Mouse (Mus musculus) CH12.LX (cell line): ENCODE results near the gene Pigk. TPM values are rescaled to one million over a fixed set of nuclear protein-coding genes. Genes with fewer than 3 reads are reported as not detected.

Experiments used
- DNase-seq: peaks from one replicate; pipeline ENCODE4 v3.0.0-alpha.2; 2013; ENCODE audit errors: extremely low read depth
- H3K27ac ChIP-seq: 2 replicates; pipeline ENCODE4 v1.5.1; 2012; ENCODE audit warnings: low read depth, mild to moderate bottlenecking, control low read depth, moderate library complexity; ENCODE audit not compliant: insufficient read depth
- H3K27me3 ChIP-seq: replicated peaks from 2 replicates; pipeline ENCODE3; 2012; ENCODE audit warnings: inconsistent platforms
- H3K36me3 ChIP-seq, 2 experiments: replicated peaks in 1 of 2; 2 replicates each; pipeline versions ENCODE3 to v1.6.1; 2012; ENCODE audit warnings: inconsistent platforms in 1 of 2, low read length in 1 of 2, mild to moderate bottlenecking in 1 of 2, mixed read lengths in 1 of 2, moderate library complexity in 1 of 2; ENCODE audit not compliant: control insufficient read depth in 1 of 2, insufficient read depth in 1 of 2
- H3K4me1 ChIP-seq, 2 experiments: 2 replicates each; pipeline ENCODE4 v1.6.1; 2012; ENCODE audit warnings: inconsistent platforms in 1 of 2, moderate library complexity in 1 of 2; ENCODE audit not compliant: insufficient read depth in 2 of 2, control insufficient read depth in 1 of 2
- H3K4me2 ChIP-seq: 2 replicates; pipeline ENCODE4 v1.6.1; 2012; ENCODE audit warnings: low read depth, mild to moderate bottlenecking, control low read depth; ENCODE audit not compliant: poor library complexity, insufficient read depth, severe bottlenecking
- H3K4me3 ChIP-seq, 3 experiments: fragments of 150-350 bp in 1 of 3; sonication (generic) in 1 of 3; replicated peaks in 1 of 3; 2 replicates each; pipeline versions ENCODE3 to v1.5.1; 2011 to 2012; ENCODE audit warnings: low read depth in 2 of 3, low read length in 2 of 3, mild to moderate bottlenecking in 2 of 3, moderate library complexity in 2 of 3, control low read depth in 1 of 3, improper control_type of control experiment in 1 of 3, inconsistent platforms in 1 of 3, mixed read lengths in 1 of 3; ENCODE audit not compliant: poor library complexity in 1 of 3
- H3K79me2 ChIP-seq: replicated peaks from 2 replicates; pipeline ENCODE4 v1.6.1; 2012; ENCODE audit warnings: mild to moderate bottlenecking, moderate library complexity; ENCODE audit not compliant: control insufficient read depth, poor library complexity, insufficient read depth, severe bottlenecking; ENCODE audit errors: extremely low read depth
- H3K9ac ChIP-seq: 2 replicates; pipeline ENCODE4 v1.6.1; 2012; ENCODE audit warnings: low read depth, mild to moderate bottlenecking, control low read depth, moderate library complexity; ENCODE audit not compliant: insufficient read depth
- H3K9me3 ChIP-seq: replicated peaks from 2 replicates; pipeline ENCODE3; 2012; ENCODE audit warnings: low read length, inconsistent platforms, mixed read lengths
- CHD2 ChIP-seq: IDR thresholded peaks from 2 replicates; pipeline ENCODE4 v1.6.1; 2011; ENCODE audit warnings: low read length, improper control_type of control experiment
- GABPA ChIP-seq: IDR thresholded peaks from 2 replicates; pipeline ENCODE4 v1.6.1; 2012; ENCODE audit warnings: low read depth, low read length, improper control_type of control experiment, inconsistent platforms; ENCODE audit not compliant: insufficient replicate concordance
- IRF4 ChIP-seq: IDR thresholded peaks from 2 replicates; pipeline ENCODE4 v1.6.1; 2014; ENCODE audit warnings: low read depth, mild to moderate bottlenecking, inconsistent platforms, low read length, improper control_type of control experiment
- JUN ChIP-seq: IDR thresholded peaks from 2 replicates; pipeline ENCODE4 v1.6.1; 2011; ENCODE audit warnings: low read depth, mild to moderate bottlenecking, low read length, improper control_type of control experiment, moderate library complexity; ENCODE audit not compliant: insufficient read depth
- KAT2A ChIP-seq: IDR thresholded peaks from 2 replicates; pipeline ENCODE4 v1.6.1; 2012; ENCODE audit warnings: low read length, improper control_type of control experiment, inconsistent platforms; ENCODE audit not compliant: insufficient replicate concordance
- MYC ChIP-seq: IDR thresholded peaks from 2 replicates; pipeline ENCODE4 v1.6.1; 2011; ENCODE audit warnings: low read depth, mild to moderate bottlenecking, improper control_type of control experiment, low read length
- NELFE ChIP-seq: IDR thresholded peaks from 2 replicates; pipeline ENCODE4 v1.6.1; 2011; ENCODE audit warnings: low read depth, low read length, improper control_type of control experiment
- POLR2A ChIP-seq: IDR thresholded peaks from 2 replicates; pipeline ENCODE4 v1.6.1; 2011; ENCODE audit warnings: low read depth, mild to moderate bottlenecking, improper control_type of control experiment, low read length
- SMC3 ChIP-seq: IDR thresholded peaks from 2 replicates; pipeline ENCODE4 v1.6.1; 2011; ENCODE audit warnings: low read depth, low read length, improper control_type of control experiment
- TBP ChIP-seq: conservative IDR thresholded peaks from 2 replicates; pipeline ENCODE4 v1.6.1; 2011; ENCODE audit warnings: low read depth, low read length, improper control_type of control experiment
- TCF12 ChIP-seq: IDR thresholded peaks from 2 replicates; pipeline ENCODE4 v1.6.1; 2014; ENCODE audit warnings: low read depth, mild to moderate bottlenecking, inconsistent platforms, low read length, improper control_type of control experiment
- USF1 ChIP-seq: IDR thresholded peaks from 2 replicates; pipeline ENCODE4 v1.6.1; 2014; ENCODE audit warnings: low read depth, mild to moderate bottlenecking, inconsistent platforms, low read length, improper control_type of control experiment
- USF2 ChIP-seq: conservative IDR thresholded peaks from 2 replicates; pipeline ENCODE4 v1.6.1; 2011; ENCODE audit warnings: low read depth, low read length, improper control_type of control experiment
- ZC3H11A ChIP-seq: IDR thresholded peaks from 2 replicates; pipeline ENCODE4 v1.6.1; 2012; ENCODE audit warnings: low read depth, mild to moderate bottlenecking, inconsistent platforms, low read length, improper control_type of control experiment
- dilution Hi-C: fragments of 300-500 bp; cut with MboI; formaldehyde crosslinking; loops from 2 replicates; pipeline ENCODE4 v1.14.3; 2020; ENCODE audit warnings: low sequenced_read_pairs; ENCODE audit not compliant: extremely low pct_unique_long_range_greater_than_20kb, extremely low pct_ligation_motif_present
- in situ Hi-C: fragments of 300-500 bp; cut with MboI; formaldehyde crosslinking; loops from 3 replicates; pipeline ENCODE4 v1.14.3; 2019; ENCODE audit warnings: low sequenced_read_pairs, low pct_ligation_motif_present, low pct_unique_long_range_greater_than_20kb, mixed read lengths
- polyA plus RNA-seq: library from polyadenylated mRNA; unstranded; fragments of >175 nt; gene quantifications from 2 replicates; pipeline ENCODE4 v1.2.1, GENCODE M21; 2012; ENCODE audit warnings: low read depth; ENCODE audit not compliant: insufficient read length
- total RNA-seq, 2 experiments: library from RNA; depleted of rRNA; stranded (reverse); fragments of 300-350 nt in 1 of 2; fragments of >200 nt in 1 of 2; gene quantifications; 2 replicates each; pipeline ENCODE4 v1.2.3; 2012 to 2014

Pigk gene
- total and polyA plus RNA-seq, 3 experiments, result 56.4 to 79.3 (median 67.5) TPM

GRCm38 (mm10) chr3:152905800-152906199 is 191.9 kb downstream of the Pigk start:
- no peak overlapping the region for H3K4me2 ChIP-seq
- H3K27ac ChIP-seq, result no peak overlapping the region
- TF ChIP-seq USF1 (no peak), POLR2A (no peak), JUN (no peak), GABPA (no peak), USF2 (no peak), MYC (no peak), SMC3 (no peak), CHD2 (no peak)
- TF ChIP-seq, all 38 proteins: peak for 0
- no peak for DNase-seq
- H3K36me3 ChIP-seq, result no peaks in the 10 kb centered on the region
- no peaks in the 10 kb centered on the region for H3K27me3 ChIP-seq
- dilution Hi-C loops (no loop called here), in situ Hi-C loops (no loop called here)
- no peak overlapping the region for H3K4me3 ChIP-seq
- peaks cover 15 to 19% of the 10 kb centered on the region in 2 experiments for H3K4me1 ChIP-seq
- no peaks in the 10 kb centered on the region for H3K79me2 ChIP-seq
- H3K9me3 ChIP-seq, result no peaks in the 10 kb centered on the region
- no peak overlapping the region for H3K9ac ChIP-seq

- Histone ChIP-seq H3K36me3 (no peaks in the 10 kb centered on the region), H3K79me2 (no peaks in the 10 kb centered on the region), H3K9me3 (no peaks in the 10 kb centered on the region), H3K27me3 (no peaks in the 10 kb centered on the region), H3K4me2 (no peak overlapping the region), H3K4me1 (peaks cover 22 to 29% of the 10 kb centered on the region in 2 experiments), H3K4me3 (no peak overlapping the region), H3K9ac (no peak overlapping the region), H3K27ac (no peak overlapping the region)
- in situ Hi-C loops, result no loop called here
- dilution Hi-C loops, result no loop called here
- no peak for TF ChIP-seq NELFE
- no peak for TF ChIP-seq TBP
- no peak for TF ChIP-seq TCF12
- TF ChIP-seq USF1, result peak; percentile 10; the same call in 1 of the 2 replicates
- no peak for TF ChIP-seq KAT2A
- peak; percentile 29; the same call in 1 of the 2 replicates for TF ChIP-seq USF2
- DNase-seq, result no peak
Measured at GRCm38 (mm10) chr3:152907087-152907486, 193.2 kb downstream of the Pigk start.

GRCm38 (mm10) chr3:152907683-152908082 is 193.8 kb downstream of the Pigk start:
- TF ChIP-seq ZC3H11A, result no peak
- TF ChIP-seq JUN, result no peak
- peak; percentile 76 for TF ChIP-seq IRF4
- H3K4me3 ChIP-seq, result no peak overlapping the region
- H3K27me3 ChIP-seq, result no peaks in the 10 kb centered on the region
- H3K9me3 ChIP-seq, result no peaks in the 10 kb centered on the region
- H3K36me3 ChIP-seq, result no peaks in the 10 kb centered on the region
- peak; percentile 17 for DNase-seq
- in situ Hi-C loops (no loop called here), dilution Hi-C loops (no loop called here)
- no peak overlapping the region for H3K9ac ChIP-seq
- H3K4me2 ChIP-seq, result no peak overlapping the region
- H3K27ac ChIP-seq, result no peak overlapping the region
- peaks cover 25 to 35% of the 10 kb centered on the region in 2 experiments for H3K4me1 ChIP-seq
- H3K79me2 ChIP-seq, result no peaks in the 10 kb centered on the region
